Mouse (Mus musculus): ENCODE results near the gene Serpina1e.
"Not testable (repeated sequence)": the region's sequence is repeated elsewhere in the genome, so short reads cannot be mapped to it uniquely, and the experiment has no call there.

Serpina1e gene

DNA sequence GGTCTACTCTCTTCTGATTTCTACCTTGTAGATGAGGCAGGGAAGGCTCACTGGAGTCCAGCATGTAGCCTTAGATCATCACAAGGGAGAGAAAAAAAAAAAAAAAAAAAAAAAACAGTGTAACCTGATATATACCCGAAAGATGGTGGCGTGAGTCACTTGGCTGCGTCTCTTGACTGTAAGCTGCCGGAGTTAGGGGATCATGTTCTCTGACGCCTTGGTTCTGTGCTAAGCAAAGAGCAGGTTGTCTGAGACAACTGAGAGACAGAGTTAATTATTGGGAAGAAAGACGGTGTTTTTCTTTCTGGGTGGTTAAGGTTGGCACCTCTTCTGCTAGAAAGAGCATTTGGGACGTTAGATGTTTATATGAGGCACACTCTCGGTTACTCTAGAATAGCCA lies 4.1 kb upstream of the Serpina1e start:
- no peak for DNase-seq (ENCODE audit: extremely low spot score)

DNA sequence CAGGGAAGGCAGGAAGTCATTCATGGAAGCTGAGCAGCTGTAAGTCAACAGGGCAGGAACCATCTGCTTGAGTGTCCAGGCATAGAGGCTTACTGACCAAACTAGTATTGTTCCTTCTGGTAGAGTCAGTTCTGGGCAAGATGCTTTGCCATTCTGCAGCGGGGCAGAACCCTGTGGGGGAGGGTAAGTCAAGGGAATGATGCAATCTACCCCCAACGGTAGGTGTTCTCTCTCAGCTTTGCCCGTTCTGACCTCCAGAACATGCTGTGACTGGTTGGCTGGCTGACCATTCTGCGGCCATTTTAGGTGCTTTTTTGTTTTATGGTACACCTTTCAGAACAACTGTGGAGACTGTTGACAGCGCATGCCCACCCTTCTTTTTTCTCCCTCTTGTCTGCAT lies 3.6 kb upstream of the Serpina1e start:
- DNase-seq (ENCODE audit: extremely low spot score): no peak

DNA sequence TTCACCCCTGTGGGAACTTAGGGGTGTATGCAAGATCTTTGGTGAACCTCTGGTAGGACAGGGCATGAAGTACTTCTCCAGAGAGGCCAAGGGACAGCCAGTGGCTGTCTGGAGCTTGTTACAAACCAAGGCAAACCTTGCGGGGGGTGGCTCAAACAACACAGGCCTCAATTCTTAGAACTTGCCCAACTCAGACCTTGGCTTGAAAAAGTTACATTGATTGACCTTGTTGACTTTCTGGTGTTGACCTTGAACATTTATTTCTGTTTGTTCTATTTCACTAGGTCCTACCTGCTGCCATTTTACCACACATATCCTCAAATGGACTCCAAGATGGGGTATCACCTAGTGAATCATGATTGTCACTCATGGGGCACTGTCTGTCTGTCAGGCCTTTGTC lies 2.9 kb upstream of the Serpina1e start:
- DNase-seq (ENCODE audit: extremely low spot score): no peak

DNA sequence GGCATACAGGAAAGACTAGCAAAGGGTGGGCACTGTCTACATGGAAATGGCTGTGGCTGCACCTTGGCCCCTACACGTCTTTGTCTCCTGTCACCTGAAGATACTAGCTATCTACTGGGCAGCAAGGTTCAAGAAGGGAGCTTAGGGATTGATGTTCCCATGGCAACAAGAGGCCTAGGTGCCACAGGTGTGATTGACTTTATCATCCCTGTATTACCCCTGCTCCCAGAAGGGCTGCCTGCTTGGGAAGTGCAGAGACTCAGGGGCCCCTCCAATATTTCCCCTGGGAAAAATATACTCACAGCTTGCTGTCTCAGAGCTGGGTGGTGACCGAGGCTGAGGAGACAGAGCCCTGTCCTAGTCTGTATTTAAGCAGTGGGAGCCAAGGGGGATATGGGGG lies 2.2 kb downstream of the Serpina1e start:
- DNase-seq (ENCODE audit: extremely low spot score): not testable (repeated sequence)

DNA sequence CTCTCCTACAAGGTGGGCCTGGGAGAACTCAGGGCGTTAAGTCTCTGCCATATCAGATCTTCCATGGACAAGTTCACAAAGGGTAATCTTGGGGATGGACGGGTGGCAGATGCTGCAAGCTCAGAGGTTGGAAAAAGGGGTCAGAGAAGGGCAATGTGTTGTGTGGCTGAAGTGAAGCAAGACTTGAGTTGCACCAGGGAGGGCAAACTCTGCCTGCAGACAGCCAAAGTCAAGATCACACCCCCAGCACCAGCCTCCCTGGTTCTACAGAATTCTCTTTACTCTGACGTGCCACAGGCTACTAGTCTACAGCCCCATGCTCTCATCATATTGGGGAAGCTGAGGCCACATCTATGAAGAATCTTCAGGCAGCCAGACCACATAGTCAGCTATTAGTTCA lies 5.8 kb downstream of the Serpina1e start:
- not testable (repeated sequence) for DNase-seq (ENCODE audit: extremely low spot score)

DNA sequence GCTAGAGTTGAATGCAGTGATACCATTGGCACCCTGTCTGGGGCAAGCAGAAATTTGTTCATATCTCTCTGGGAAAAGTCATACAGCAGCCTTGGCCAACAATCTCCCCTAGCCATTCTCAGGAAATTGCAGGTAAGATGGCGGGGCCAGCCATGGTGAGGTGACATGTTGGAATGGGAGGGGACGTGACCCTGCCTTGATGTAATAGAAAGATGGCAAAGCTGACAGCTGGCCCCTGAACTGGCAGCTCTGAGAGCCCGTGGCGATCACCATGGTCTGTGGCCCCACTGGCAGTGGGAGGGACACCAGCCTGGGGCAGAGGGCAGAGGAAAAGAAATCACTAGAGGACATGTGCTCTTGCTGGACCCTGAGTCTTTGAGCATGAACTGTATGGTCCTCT lies 12.5 kb downstream of the Serpina1e start:
- no peak for DNase-seq (ENCODE audit: extremely low spot score)

DNA sequence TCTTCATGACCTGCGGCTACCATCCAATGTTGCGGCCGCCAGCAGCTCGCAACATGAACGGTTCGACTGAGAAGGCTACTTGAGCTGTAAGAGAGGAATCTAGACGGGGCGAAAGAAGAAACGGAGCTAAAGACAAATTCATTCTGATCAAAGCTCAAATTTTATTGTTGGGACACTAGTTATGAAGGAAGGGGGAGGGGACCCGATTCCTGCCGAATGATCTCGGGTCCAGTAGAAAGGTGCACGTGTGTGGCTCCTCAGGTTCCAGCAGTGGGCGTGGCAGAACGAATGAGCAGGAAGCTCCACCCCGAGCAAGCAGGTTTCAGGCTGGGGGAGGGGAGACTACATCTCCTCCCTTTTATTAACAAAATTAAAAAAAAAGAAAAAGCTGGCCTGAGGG lies 49.6 kb downstream of the Serpina1e start:
- DNase-seq (ENCODE audit: extremely low spot score): not testable (repeated sequence)

DNA sequence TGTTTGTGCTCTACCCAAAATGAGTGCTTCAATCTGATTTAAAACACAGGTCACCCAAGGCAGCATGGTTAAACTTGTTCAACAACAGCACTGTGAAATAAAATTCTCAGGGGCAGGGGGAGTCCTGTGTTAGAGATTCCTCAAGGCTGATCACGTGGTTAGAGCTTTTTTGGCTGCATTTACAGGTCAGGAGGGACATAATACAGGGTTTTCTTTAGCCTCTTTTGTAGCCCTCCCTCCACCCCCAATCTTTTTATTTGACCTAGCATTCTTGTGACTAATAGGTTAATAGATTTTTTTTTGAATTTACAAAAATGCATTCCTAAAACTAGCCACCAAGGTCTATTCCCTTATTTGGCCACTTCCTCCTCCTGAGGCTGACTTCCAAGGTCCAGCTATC lies 51.0 kb downstream of the Serpina1e start:
- DNase-seq (ENCODE audit: extremely low spot score): not testable (repeated sequence)

DNA sequence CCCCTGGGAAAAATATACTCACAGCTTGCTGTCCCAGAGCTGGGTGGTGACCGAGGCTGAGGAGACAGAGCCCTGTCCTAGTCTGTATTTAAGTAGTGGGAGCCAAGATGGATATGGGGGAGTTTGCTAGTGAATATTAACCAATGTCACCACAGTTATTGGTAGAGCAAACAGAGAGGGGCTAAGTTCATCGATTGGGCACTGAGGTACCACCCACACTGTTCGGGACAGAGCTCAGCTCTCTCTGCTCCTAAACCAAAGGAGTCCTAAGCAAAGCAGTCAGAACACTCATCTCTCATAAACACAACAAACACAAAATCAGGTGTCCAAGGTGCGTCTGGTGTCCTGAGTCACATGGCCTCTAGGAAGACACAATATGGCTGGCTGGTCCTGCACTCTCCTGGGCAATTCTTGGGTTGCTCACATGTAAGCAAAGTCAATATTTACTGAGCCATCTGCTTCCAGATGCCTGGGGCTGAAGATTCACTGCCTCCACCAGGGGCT lies 53.9 kb downstream of the Serpina1e start, which contains the start of gene Serpina1c:
Gene Serpina1c, minus strand, starts transcription at position 51 of the 504 bp plus-strand sequence.
- DNase-seq (ENCODE audit: extremely low spot score): not testable (repeated sequence)

DNA sequence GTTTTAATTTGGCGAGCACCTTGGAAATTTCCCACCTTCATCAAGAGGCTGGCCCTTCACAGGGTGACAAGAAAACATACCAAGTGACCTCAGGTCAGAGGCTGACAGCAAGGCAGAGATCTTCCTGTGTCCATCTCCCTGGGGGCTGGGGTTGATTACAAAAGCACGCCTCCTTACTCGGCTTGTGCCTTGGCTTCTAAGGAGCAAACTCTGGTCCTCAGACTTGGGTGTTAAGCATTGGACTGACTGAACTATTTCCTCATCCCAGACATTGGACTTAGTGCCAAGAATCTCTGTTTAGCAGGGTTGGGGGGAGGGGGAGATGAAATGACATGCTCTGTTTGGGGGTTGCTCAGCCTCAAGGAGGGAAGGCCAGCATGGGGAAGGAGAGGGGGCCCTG lies 56.8 kb downstream of the Serpina1e start:
- not testable (repeated sequence) for DNase-seq (ENCODE audit: extremely low spot score)
